Mouse (Mus musculus): ENCODE measurements at regions not wholly inside any gene's neighbourhood (a gene's known extent, or its start where the extent isn't known, plus 50 kb on each side); places are given as distances from the start of the nearest gene placed in this dataset.
"Not testable (repeated sequence)": the region's sequence is repeated elsewhere in the genome, so short reads cannot be mapped to it uniquely, and the experiment has no call there.

- no peak for DNase-seq (ENCODE audit: low spot score)
Measured at GRCm38 (mm10) chr4:66691598-66692220, 135.7 kb upstream of the Tlr4 start.

GRCm38 (mm10) chr4:66693982-66694578 lies 133.3 kb upstream of the Tlr4 start:
- DNase-seq (ENCODE audit: low spot score), result no peak

- no peak for DNase-seq (ENCODE audit: low spot score)
Measured at GRCm38 (mm10) chr4:66715821-66716760, 111.3 kb upstream of the Tlr4 start.

- no peak for DNase-seq (ENCODE audit: low spot score)
Measured at GRCm38 (mm10) chr4:66737407-66737806, 90.0 kb upstream of the Tlr4 start.

- not testable (repeated sequence) for DNase-seq (ENCODE audit: low spot score)
Measured at GRCm38 (mm10) chr4:66743421-66743820, 84.0 kb upstream of the Tlr4 start.

GRCm38 (mm10) chr4:66768762-66769161 lies 58.6 kb upstream of the Tlr4 start:
- peak; percentile 41 for DNase-seq (ENCODE audit: low spot score)

Data from testis, postnatal 10 days (tissue).